Mouse (Mus musculus) C2C12 (cell line): ENCODE results near the gene Tubgcp4. TPM values are rescaled to one million over a fixed set of nuclear protein-coding genes. Genes with fewer than 3 reads are reported as not detected.

Source experiments
- H3K27me3 ChIP-seq: one replicate; pipeline ENCODE4 v1.6.1; 2011; ENCODE audit not compliant: control insufficient read depth, insufficient read depth, insufficient read length
- H3K36me3 ChIP-seq: one replicate; pipeline ENCODE4 v1.6.1; 2011; ENCODE audit not compliant: control insufficient read depth, insufficient read depth
- H3K4me3 ChIP-seq: one replicate; pipeline ENCODE4 v1.5.1; 2011; ENCODE audit warnings: mild to moderate bottlenecking, control low read depth; ENCODE audit not compliant: poor library complexity, insufficient read depth, severe bottlenecking
- H3K79me2 ChIP-seq: one replicate; pipeline ENCODE4 v1.6.1; 2011; ENCODE audit not compliant: control insufficient read depth, insufficient read depth
- H3K79me3 ChIP-seq: one replicate; pipeline ENCODE4 v1.6.1; 2011; ENCODE audit warnings: low read depth, control low read depth
- H3ac ChIP-seq: one replicate; pipeline ENCODE3; 2011; ENCODE audit warnings: low read depth; ENCODE audit not compliant: control insufficient read depth, insufficient read length
- CEBPB ChIP-seq: IDR thresholded peaks from one replicate; pipeline ENCODE4 v1.6.1; 2011; ENCODE audit warnings: low read depth, mild to moderate bottlenecking, control low read depth, moderate library complexity
- CTCF ChIP-seq: IDR thresholded peaks from one replicate; pipeline ENCODE4 v1.5.1; 2011; ENCODE audit not compliant: control insufficient read depth, insufficient read depth, insufficient read length
- FOSL1 ChIP-seq: IDR thresholded peaks from one replicate; pipeline ENCODE4 v1.8.0; 2011; ENCODE audit warnings: mild to moderate bottlenecking, low read length; ENCODE audit not compliant: poor library complexity, insufficient read depth, severe bottlenecking
- MAX ChIP-seq: IDR thresholded peaks from one replicate; pipeline ENCODE4 v1.6.1; 2011; ENCODE audit warnings: mild to moderate bottlenecking, control low read depth
- MYOD1 ChIP-seq: IDR thresholded peaks from one replicate; pipeline ENCODE4 v1.6.1; 2011; ENCODE audit warnings: low read depth; ENCODE audit not compliant: control insufficient read depth, insufficient read length
- MYOG ChIP-seq: IDR thresholded peaks from one replicate; pipeline ENCODE4 v1.6.1; 2011; ENCODE audit not compliant: control insufficient read depth, insufficient read length; ENCODE audit errors: extremely low read depth
- USF1 ChIP-seq: IDR thresholded peaks from one replicate; pipeline ENCODE4 v1.6.1; 2011; ENCODE audit warnings: low read depth, mild to moderate bottlenecking, control low read depth, moderate library complexity
- polyA plus RNA-seq: library from polyadenylated mRNA; unstranded; fragments of >200 nt; fragmentation: generic; extraction: Trizol; gene quantifications from one replicate; pipeline ENCODE4 v1.2.1, GENCODE M21; 2012; ENCODE audit warnings: missing spikeins

Tubgcp4 gene
- polyA plus RNA-seq, 1 experiment = 16.7 TPM

- Histone ChIP-seq H3K36me3 (peaks cover 87% of the 10 kb centered on the region), H3K4me3 (no peak overlapping the region), H3K79me2 (no peaks in the 10 kb centered on the region)
These were observed 13.0 kb downstream of the Tubgcp4 start for GRCm38 (mm10) chr2:121183431-121183830.

GRCm38 (mm10) chr2:121184142-121184541 lies 13.7 kb downstream of the Tubgcp4 start:
- peaks cover 87% of the 10 kb centered on the region for H3K36me3 ChIP-seq
- no peak overlapping the region for H3ac ChIP-seq

More at GRCm38 (mm10) chr2:121183431-121183830, 13.0 kb downstream of the Tubgcp4 start:
- Histone ChIP-seq H3K79me3 (no peaks in the 10 kb centered on the region), H3ac (no peak overlapping the region), H3K27me3 (no peaks in the 10 kb centered on the region)
- TF ChIP-seq CEBPB (no peak), MYOG (no peak), MYOD1 (no peak), CTCF (no peak), USF1 (no peak), FOSL1 (no peak), MAX (no peak)

GRCm38 (mm10) chr2:121188530-121188929 lies 18.1 kb downstream of the Tubgcp4 start:
- TF ChIP-seq CEBPB = no peak
- TF ChIP-seq CTCF = no peak
- Histone ChIP-seq H3K27me3 (no peaks in the 10 kb centered on the region), H3K79me2 (no peaks in the 10 kb centered on the region), H3K4me3 (no peak overlapping the region), H3K79me3 (no peaks in the 10 kb centered on the region), H3ac (no peak overlapping the region), H3K36me3 (peaks cover 93% of the 10 kb centered on the region)

More at GRCm38 (mm10) chr2:121184142-121184541, 13.7 kb downstream of the Tubgcp4 start:
- Histone ChIP-seq H3K4me3 (no peak overlapping the region), H3K79me2 (no peaks in the 10 kb centered on the region), H3K27me3 (no peaks in the 10 kb centered on the region), H3K79me3 (no peaks in the 10 kb centered on the region)
- TF ChIP-seq FOSL1 (no peak), MAX (no peak), MYOD1 (no peak), CEBPB (no peak), USF1 (no peak), CTCF (no peak), MYOG (no peak)

GRCm38 (mm10) chr2:121195466-121195865 lies 25.0 kb downstream of the Tubgcp4 start:
- Histone ChIP-seq H3K4me3 (no peak overlapping the region), H3K36me3 (peaks cover 90% of the 10 kb centered on the region)
- no peak for TF ChIP-seq CEBPB
- no peak for TF ChIP-seq FOSL1

GRCm38 (mm10) chr2:121204276-121204675 lies 33.8 kb downstream of the Tubgcp4 start:
- TF ChIP-seq MYOG (no peak), MAX (no peak), MYOD1 (no peak), CEBPB (no peak), CTCF (no peak), USF1 (no peak), FOSL1 (no peak)
- Histone ChIP-seq H3K79me2 (no peaks in the 10 kb centered on the region), H3K79me3 (no peaks in the 10 kb centered on the region), H3K4me3 (no peak overlapping the region), H3K36me3 (peaks cover 92% of the 10 kb centered on the region), H3K27me3 (no peaks in the 10 kb centered on the region), H3ac (no peak overlapping the region)

More at GRCm38 (mm10) chr2:121195466-121195865, 25.0 kb downstream of the Tubgcp4 start:
- H3ac ChIP-seq = no peak overlapping the region
- no peaks in the 10 kb centered on the region for H3K79me3 ChIP-seq
- H3K79me2 ChIP-seq = no peaks in the 10 kb centered on the region
- no peaks in the 10 kb centered on the region for H3K27me3 ChIP-seq

- no peaks in the 10 kb centered on the region for H3K27me3 ChIP-seq
- no peak overlapping the region for H3ac ChIP-seq
- H3K36me3 ChIP-seq = peaks cover 95% of the 10 kb centered on the region
- no peaks in the 10 kb centered on the region for H3K79me2 ChIP-seq
- TF ChIP-seq MYOG (no peak), MAX (no peak), CTCF (no peak), CEBPB (no peak), MYOD1 (no peak), FOSL1 (no peak), USF1 (no peak)
- H3K4me3 ChIP-seq = no peak overlapping the region
- no peaks in the 10 kb centered on the region for H3K79me3 ChIP-seq
These were observed 36.1 kb downstream of the Tubgcp4 start for GRCm38 (mm10) chr2:121206541-121206940.
